Mouse (Mus musculus): Measurements from ENCODE around the gene Lmo7. TPM values are rescaled to one million over a fixed set of nuclear protein-coding genes. Genes with fewer than 3 reads are reported as not detected.

The Lmo7 gene
- total RNA-seq, 1 experiment = 19.4 TPM

GRCm38 (mm10) chr14:101976021-101976685 is 246.4 kb downstream of the Lmo7 start:
- DNase-seq (ENCODE audit: low read depth, low spot score) = no peak
- Histone ChIP-seq H3K4me3 (ENCODE audit: insufficient read depth in 1 of 2, low read depth in 1 of 2, low read length in 2 of 2, poor library complexity in 1 of 2, severe bottlenecking in 1 of 2) (no peak overlapping the region), H3K9me3 (ENCODE audit: control insufficient read depth, insufficient read depth, low read depth, low read length) (no peaks in the 10 kb centered on the region), H3K27ac (ENCODE audit: insufficient read depth, low read depth, low read length, poor library complexity, severe bottlenecking) (no peak overlapping the region), H3K36me3 (ENCODE audit: control insufficient read depth, insufficient read depth, low read length, poor library complexity, severe bottlenecking) (no peaks in the 10 kb centered on the region), H3K9ac (ENCODE audit: insufficient read depth, low read depth, low read length, poor library complexity, severe bottlenecking) (no peak overlapping the region), H3K4me1 (ENCODE audit: control insufficient read depth in 2 of 2, insufficient read depth in 2 of 2, low read length in 2 of 2, poor library complexity in 1 of 2) (peaks cover 0 to 2% of the 10 kb centered on the region in 2 experiments; a peak in 1 of 4 replicates)
- no peak for TF ChIP-seq ZNF384 (IDR thresholded peaks at IDR 0.05; ENCODE audit: low read depth, low read length)
- no peak for TF ChIP-seq HCFC1 (IDR thresholded peaks at IDR 0.05; ENCODE audit: borderline replicate concordance, insufficient read depth, low read length)
- TF ChIP-seq CHD2 (IDR thresholded peaks at IDR 0.05; ENCODE audit: low read depth, low read length) = no peak
- TF ChIP-seq ZC3H11A (IDR thresholded peaks at IDR 0.05; ENCODE audit: borderline replicate concordance, low read depth, low read length) = no peak
- no peak for TF ChIP-seq MAFK (IDR thresholded peaks at IDR 0.05; ENCODE audit: insufficient read depth, low read depth, low read length)
- in situ Hi-C loops (cut with MboI; ENCODE audit: low sequenced_read_pairs in 2 of 2, unreplicated experiment in 2 of 2) = no loop called here

Other genes with a start within 250 kb of the Lmo7 start
- 1.1 and 1.8 TPM in 2 replicates for gene Tbc1d4, start 120.8 kb upstream of the Lmo7 start, total RNA-seq (2012; rRNA removed)
- gene Commd6, start 89.3 kb upstream of the Lmo7 start, total RNA-seq (2012; rRNA removed) = 19.1 and 25.7 TPM in 2 replicates
- gene Uchl3, start 76.0 kb upstream of the Lmo7 start, total RNA-seq (2012; rRNA removed) = 64.2 and 82.2 TPM in 2 replicates
- 0.62 and 0.74 TPM in 2 replicates for gene Gm9922, start 143 bp upstream of the Lmo7 start, total RNA-seq (2012; rRNA removed)